Mouse (Mus musculus) cerebellum, adult 8-10 months (tissue): Measurements from ENCODE around the gene Scd2.
"Not testable (repeated sequence)": the region's sequence is repeated elsewhere in the genome, so short reads cannot be mapped to it uniquely, and the experiment has no call there.

Experiments used
- DNase-seq: peaks from one replicate; pipeline ENCODE4 v3.0.0; 2022

Scd2 gene

DNA sequence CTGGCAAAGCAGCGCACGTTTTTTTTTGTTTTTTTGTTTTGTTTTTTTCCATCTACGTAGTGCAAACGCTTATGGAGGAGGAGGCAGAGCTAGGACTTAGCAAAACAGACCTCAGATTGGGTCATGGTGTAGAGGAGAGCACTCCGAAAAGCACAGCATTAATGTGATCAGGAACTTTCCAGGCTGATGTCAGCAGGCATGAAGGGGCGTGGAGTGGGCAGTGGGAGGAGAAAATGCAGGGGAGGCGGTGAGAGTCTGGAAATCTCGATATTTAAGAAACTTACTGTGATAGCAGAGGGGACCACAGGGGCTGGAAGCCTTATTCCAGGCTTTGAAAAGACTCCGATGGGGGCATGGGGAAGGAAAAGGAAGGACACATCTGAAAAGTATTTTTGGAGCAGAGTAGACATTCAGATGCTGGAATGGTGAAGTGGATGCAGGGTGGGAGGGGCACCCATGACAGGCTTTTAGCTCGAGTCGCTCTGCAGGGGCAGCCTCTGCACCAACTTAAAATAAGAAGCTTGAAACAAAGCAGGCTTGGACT, 21.5 kb downstream of the Scd2 start:
- DNase-seq = peak; percentile 59

DNA sequence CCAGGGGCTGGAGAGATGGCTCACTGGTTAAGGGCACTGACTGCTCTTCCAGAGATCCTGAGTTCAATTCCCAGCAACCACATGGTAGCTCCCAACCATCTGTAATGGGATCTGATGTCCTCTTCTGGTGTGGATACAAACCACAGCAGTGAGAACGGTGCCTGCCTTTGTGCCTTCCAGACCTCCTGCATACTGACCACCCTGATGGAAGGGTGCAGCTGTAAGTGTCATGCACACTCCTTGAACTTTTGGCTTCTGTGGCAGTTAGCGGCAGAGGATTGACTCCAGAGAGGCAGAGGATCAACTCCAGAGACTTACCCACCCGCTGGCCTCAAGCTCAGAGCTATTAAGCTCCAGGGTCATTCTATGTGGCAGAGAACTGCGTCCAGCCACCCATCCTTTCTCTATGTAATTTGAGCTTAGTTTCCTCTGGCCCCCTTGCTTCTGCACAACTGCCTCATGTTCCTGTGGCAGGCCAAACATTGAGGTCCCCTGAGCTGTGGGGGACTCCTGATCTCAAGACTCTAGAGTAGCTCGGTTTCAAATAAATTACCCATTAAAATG, 23.4 kb downstream of the Scd2 start:
- DNase-seq = no peak

DNA sequence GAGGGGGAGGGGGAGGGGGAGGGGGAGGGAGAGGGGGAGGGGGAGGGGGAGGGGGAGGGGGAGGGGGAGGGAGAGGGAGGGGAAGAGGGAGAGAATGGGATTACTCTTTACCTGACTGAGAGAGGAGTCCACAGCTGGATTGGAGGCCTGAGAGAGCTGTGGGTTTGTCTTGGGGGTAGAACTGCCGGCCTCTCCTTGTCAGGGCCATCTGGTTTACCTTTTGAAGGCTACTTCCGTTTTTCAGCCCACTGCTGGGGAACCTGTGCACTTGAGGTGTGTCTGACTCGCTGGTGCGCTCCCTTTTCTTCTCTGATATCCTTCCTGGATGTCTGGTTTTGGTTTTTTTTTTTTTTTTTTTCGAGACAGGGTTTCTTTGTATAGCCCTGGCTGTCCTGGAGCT, 23.9 kb downstream of the Scd2 start:
- no peak for DNase-seq

DNA sequence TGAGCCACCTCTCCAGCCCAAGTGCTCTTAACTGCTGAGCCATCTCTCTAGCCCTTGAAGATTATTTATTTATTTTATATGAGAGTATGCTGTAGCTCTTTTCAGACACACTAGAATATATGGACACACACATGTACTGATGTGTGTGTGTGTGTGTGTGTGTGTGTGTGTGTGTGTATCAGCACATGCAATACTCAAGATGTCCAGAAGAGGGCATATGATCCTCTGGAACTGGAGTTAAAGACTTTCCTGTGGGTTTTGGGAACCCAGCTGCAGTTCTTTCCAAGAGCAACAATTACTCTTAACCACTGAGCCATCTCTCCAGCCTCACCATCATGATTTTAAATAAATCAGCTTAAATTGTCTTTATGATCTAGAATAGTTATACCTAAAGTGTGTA, 25.1 kb downstream of the Scd2 start:
- DNase-seq = no peak

DNA sequence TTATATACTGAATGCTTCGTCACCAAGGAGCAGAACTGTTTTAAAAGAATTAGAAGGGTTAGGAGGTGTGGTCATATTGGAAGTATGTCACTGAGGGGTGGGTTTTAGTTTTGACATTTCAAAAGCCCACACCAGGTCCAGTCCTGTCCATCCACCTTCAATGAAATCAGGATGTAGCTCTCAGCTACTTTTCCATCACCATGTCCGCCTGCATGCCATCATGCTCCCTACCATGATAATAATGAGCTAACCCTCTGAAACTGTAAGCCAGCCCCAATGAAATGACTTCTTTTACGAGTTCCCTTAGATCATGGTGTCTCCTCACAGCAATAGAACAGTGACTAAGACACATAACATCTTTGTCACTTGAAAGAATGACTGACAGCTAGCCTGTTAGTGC, 26.8 kb downstream of the Scd2 start:
- DNase-seq = no peak

DNA sequence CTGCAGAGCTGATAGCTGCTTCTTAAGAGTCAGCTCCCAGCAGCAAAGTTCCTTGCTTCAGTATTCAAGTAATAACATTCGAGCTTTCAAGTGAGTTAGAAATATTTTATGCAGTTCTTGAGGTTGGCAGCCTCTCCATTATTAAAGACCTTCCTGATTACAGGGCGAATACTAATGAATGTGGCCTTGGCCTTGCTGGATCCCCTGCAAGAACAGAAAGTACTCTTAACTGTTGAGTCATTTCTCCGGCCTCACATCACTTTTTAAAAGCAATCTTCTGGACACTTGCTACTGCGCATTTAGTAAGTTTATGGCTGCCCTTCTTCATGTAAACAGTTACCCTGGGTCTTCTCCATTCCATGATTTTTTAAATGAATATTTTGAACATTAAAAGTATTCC, 27.7 kb downstream of the Scd2 start:
- DNase-seq = no peak

DNA sequence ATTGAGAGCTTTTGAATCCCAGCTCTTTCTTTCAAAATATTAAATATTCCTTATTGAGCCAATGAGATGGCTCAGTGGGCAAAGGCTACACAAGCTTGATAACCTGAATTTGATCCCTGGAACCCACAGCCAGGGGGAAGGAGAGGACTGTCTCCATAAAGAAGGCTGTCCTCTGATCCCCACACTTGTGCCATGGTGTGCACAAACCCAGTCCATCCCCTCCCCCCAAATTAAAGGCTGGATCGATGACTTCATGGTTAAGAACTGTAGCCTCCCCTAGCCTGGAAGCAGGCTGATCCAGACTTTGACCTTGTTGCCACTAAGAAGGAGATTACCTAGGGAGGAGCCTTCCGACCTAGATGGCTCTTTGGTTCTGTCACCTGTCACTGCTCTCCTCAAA, 28.2 kb downstream of the Scd2 start:
- no peak for DNase-seq

DNA sequence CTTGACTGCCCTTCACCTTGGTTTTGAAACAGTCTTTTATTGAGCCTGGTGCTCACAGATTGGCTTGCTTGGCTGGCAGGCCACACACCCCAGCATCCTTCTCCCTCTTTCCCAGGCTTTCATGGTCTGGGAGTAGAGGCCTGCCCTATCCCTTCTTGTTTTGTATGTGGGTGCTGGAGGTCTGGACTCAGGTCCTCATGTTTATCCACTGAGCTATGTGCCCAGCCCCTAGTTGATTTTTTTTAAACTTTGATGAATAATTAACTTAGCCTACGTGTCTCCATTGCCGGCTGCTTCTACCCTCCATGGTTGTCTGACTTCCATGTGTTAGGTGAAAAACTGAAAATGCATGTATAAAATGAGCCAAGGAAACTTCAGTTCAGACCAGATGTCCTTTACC, 36.1 kb downstream of the Scd2 start:
- no peak for DNase-seq

DNA sequence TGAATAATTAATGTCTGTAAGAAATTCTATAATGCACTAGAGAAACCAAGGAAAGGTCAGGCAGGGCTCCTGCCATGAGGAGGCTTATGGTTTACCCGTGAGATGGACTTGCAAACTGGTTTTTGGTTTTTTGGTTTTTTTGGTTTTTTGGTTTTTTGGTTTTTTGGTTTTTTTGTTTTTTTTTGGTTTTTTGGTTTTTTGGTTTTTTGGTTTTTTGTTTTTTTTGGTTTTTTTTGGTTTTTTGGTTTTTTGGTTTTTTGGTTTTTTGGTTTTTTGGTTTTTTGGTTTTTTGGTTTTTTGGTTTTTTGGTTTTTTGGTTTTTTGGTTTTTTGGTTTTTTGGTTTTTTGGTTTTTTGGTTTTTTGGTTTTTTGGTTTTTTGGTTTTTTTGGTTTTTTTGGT, 37.7 kb downstream of the Scd2 start:
- not testable (repeated sequence) for DNase-seq

DNA sequence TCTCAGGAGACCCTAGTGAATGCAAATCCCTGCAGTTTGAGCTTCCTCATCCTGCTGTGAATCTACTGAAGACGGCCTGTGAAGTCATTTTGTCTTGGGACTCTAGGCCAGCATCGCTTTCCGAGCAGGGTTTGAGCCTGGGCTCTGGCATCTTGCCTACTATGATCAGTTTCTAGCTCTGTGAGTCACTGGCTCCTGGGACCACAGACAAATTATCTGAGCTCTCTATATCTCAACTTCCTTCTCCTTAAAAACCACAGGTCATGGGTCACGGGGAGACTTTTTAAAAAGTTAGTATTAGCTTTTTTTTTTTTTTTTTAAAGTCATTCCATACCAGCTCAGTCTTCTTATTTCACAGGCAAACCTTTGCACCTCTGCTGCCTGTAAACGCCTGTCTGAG, 38.4 kb downstream of the Scd2 start:
- DNase-seq = no peak

DNA sequence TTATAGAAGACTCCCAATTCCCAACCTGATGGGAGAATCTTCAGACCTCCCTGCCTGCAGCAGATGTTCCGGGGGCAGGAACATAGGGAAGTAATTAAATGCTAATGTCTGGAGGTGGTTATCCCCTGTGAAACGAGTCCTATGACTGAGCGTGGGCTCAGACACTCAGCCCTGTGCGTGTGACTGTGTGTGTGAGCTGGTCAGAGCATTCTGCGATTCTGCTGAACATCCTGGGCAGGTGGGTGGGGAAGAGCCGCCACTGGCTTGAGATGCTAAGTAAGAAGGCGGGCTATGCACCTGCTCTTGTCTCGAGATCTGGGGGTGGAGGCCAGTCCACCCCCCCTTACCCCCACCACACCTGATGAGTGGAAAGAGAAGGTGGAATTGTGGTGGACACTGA, 38.9 kb downstream of the Scd2 start:
- no peak for DNase-seq

DNA sequence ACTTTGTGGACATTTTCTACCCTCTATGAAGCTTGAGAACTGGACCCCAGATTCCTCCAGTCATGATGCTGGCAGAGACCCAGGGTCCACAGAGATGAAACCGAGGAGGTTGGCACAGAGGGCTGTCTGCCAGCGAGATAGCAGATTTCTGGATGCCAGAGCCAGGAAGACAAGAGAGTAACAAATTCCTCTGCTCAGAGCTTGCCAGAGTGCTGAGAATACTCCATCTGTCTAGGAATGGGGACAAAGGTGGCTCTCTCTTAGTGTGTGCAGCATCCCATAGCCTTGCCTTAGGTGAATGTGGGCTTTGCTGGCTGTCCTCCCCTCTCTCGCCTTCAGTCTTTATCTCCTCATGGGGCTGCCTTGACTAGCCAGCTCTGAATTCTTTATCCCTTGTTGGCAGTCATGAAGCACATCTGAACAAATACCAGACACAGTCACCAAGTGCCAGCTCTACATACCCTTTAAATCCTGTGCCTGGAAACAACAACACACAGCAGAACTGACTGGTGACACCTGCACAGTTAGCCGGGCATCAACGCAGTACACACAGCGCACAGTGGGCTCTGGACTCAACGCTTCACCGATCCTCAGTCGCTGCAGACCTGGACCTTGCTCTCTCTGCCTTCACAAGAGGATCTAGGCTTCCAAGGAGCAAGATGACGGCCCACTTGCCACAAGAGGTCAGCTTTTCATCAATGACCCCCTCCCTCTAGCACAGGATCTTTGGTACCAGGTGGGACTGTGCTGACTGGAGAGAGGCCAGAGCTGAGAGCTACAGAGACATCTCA, 39.6 kb downstream of the Scd2 start, which contains the start of gene Scd4:
Gene Scd4 (plus strand): TSS at position 260 of the 791 bp plus-strand sequence.
- peak; percentile 63 for DNase-seq

DNA sequence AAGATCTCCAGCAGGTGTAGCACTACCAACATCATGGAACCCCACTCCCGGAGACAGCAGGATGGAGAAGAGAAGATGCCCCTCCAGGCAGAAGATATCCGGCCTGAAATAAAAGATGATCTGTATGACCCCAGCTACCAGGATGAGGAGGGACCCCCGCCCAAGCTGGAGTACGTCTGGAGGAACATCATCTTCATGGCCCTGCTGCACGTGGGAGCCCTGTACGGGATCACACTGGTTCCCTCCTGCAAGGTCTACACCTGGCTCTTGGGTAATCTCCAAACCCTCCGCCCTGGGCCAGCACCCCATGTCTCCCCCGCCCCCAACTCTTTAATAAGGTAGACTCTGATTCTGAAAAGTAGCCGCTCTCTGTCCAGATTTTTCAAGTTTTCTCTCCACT, 40.5 kb downstream of the Scd2 start:
- DNase-seq = no peak

DNA sequence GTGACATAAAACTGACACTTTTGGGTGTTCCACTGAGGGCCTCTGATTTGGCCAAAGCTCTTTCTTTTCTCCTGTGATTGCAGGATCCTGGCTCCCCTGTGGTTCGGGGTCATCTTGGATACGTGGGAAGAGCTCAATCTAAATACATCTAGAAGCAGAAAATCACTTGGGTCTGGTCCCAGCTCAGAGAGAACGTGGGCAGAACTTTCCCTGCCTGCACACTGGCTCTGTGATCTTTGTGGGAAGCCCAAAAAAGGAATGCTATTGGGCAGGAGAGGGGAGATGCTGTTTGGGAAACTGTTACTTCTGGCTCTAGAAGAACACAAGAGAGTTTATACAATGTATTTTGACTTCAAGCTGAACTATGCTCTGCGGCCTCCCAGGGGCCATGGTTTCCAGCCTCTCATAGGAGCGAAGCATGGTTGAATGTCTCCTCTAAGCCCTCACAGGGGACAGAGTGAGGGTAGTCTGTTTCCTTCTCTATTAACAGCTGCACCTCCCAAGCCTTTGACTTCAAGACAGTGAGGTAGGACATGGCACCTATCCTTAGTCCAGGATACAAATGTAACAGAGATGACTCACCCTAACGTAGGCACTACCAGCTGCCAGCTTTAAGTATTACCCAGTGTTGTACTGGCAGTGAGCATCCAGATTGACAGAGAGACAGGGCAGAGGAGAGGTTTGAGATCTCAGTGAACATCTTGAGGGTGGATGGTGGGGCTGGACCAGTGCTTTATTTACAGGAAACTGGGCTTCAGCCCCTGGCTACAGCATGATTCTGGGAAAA, 42.6 kb downstream of the Scd2 start:
- DNase-seq = no peak

DNA sequence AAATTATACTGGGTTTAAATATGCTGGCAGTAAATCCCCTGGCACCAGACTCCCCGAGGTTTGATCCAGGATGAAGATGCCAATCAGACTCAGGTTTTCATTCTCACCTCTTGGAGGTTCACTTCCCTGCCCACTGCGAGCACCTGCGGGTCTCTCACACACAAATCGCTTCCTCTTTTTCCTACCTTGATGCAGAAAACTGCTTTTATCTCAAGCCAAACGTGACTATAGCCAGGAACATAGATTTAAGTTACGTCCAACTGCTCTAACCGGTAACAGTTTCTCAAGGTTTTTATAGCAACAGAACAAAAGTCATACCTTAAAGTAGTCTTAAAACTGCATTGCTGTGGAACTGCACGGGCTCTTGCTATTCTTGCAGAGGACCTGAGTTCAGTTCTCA, 56.2 kb downstream of the Scd2 start:
- no peak for DNase-seq

DNA sequence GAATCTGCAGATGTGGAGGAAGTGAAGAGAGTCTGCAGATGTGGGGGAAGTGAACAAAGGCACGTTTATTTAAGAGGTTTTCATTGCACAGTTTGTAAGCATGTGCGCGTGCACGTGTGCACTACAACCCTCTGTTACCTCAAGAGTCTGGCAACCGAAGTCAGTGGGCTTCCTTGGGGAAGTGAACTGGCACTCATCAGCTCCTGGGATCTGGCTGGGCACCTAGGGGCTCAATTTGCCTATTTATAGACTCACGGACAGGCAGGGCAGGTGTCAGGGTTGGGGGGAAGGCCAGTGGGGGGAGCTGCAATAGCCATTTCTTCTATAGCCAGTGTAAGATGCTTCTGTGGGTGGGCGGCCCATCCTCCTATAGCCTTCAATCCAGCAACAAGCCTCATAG, 58.3 kb downstream of the Scd2 start:
- DNase-seq = no peak
